Mouse (Mus musculus): Measurements from ENCODE around the gene Mid1.
A peak's percentile ranks its signal among the peaks of the same experiment; 100 is the strongest.
"Not testable (repeated sequence)": the region's sequence is repeated elsewhere in the genome, so short reads cannot be mapped to it uniquely, and the experiment has no call there.

Mid1 gene

GRCm38 (mm10) chrX:170017333-170018245 lies 332.6 kb downstream of the Mid1 start:
- not testable (repeated sequence) for DNase-seq (ENCODE audit: low read depth)

DNA sequence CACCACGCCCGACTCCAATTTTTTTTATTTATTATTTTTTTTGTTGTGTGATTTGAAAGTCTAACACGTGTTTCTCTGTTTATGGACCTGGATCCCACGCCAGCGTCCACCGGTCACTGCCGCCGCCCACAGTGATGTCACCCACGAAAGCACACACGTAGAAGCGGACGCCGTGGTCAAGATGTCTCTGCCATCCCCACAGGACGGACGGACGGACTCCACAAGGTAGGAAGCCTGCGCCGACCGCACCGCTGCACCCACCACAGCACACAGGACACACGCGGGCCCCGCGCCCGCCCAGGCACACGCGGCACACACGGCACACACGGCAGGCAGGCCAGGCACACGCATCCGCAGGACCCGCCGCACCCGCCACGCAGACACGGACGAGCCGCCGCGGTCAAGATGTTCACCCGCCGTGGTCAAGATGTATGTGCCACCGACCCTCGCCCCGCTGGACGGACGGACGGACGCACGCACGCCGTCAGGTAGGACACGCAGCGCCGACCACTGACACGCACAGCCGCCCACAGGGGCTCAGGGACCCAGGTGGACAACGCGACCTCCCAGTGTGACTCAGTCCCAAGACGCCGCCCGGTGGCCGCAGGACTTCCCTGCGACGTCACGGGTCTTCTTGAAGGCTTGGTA lies 333.7 kb downstream of the Mid1 start:
- not testable (repeated sequence) for DNase-seq (ENCODE audit: low read depth)

DNA sequence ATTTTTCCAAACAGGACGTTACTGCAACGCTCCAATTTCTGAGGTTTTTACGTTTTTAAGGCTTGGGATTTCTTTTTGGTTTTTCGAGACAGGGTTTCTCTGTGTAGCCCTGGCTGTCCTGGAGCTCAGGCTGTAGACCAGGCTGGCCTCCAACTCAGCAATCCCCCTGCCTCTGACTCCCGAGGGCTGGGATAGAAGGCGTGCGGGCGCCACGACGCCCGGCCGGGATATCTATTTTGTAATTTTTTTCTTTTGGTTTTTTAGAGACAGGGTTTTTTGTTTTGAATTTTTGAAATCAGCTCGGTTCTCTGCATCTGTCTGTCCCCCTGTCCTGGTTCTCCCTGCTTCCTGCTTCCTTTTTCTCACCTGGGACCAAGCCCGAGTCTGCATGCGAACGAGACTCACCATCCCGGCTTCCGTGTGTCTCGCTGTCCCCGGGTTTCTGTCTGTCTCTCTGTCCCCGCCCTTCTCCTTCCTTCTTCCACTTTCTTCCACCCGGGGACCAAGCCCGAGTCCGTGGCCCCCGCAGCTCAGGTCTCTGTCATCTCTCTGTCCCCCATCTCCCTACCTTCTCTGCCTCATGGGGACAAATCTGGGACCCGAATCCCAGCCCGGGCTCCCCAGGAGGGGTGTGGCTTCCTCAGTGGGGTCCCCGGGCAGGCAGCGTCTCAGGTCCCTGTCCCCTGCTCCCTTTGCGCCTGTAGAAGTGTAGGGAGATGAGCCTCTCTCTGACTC lies 334.4 kb downstream of the Mid1 start:
- DNase-seq (ENCODE audit: low read depth), result not testable (repeated sequence)

DNA sequence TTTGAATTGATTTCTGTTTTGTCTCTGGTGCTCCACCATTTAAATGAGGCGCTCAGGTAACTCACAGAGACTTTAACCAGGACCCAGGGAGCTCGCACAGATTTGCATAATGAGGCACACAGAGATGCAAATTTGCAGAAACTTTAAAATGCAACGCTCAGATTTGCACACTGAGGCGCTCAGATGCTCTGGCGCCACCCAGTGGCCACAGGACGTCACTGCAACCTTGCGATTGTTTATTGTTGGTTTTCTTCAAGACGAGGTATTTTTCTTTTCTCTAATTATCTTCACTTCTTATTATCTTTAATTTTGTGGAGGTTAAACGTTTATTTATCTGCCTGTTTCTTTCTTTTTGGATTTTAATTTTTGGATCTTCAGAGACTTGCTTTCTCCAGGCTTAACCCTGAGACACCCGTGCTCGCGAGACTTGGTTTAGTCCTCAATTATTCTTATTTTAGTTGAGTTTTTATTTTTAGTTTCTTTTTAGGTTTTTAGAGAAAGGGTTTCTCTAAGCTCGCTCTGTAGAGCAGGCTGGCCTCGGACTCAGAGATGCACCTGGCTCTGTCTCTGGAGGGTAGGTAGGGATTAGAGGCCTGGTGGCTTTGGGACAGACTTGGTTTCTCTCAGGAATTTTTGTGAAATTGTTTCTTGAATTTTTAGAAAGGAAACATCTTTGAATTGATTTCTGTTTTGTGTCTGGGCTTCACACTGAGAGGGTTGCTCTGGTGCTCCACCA lies 335.1 kb downstream of the Mid1 start:
- not testable (repeated sequence) for DNase-seq (ENCODE audit: low read depth)

- peak; percentile 96 for DNase-seq (ENCODE audit: low read depth)
Observed at GRCm38 (mm10) chrX:170020690-170021050, 335.7 kb downstream of the Mid1 start.

DNA sequence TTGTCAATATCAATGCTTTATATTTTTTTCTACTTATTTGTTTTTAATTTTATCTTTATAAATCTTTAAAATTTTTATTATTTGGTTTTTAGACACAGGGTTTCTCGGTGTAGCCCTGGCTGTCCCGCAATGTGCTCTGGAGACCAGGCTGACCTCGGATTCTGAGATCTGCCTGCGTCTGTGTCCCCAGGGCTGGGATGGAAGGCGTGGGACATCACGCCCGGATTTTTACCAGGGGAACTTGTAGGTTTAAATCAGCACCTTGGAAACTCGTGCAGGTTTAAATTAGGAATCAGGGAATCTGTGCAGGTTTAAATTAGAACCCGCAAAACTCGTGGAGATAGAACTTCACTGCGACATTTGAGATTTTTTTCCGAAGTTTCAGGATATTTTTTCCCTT lies 336.2 kb downstream of the Mid1 start:
- not testable (repeated sequence) for DNase-seq (ENCODE audit: low read depth)

- not testable (repeated sequence) for DNase-seq (ENCODE audit: low read depth)
Observed at GRCm38 (mm10) chrX:170021750-170022461, 336.9 kb downstream of the Mid1 start.

Measured in c-Kit-positive CD71-negative TER-119-negative erythroid progenitor cells, embryonic 14.5 days (primary cell).